Mouse (Mus musculus) CH12.LX (cell line): ENCODE measurements at regions not wholly inside any gene's neighbourhood (a gene's known extent, or its start where the extent isn't known, plus 50 kb on each side); places are given as distances from the start of the nearest gene placed in this dataset.

Source experiments
- DNase-seq: peaks from one replicate; pipeline ENCODE4 v3.0.0-alpha.2; 2013; ENCODE audit errors: extremely low read depth
- H3K27ac ChIP-seq: 2 replicates; pipeline ENCODE4 v1.5.1; 2012; ENCODE audit warnings: low read depth, mild to moderate bottlenecking, control low read depth, moderate library complexity; ENCODE audit not compliant: insufficient read depth
- H3K27me3 ChIP-seq: replicated peaks from 2 replicates; pipeline ENCODE3; 2012; ENCODE audit warnings: inconsistent platforms
- H3K36me3 ChIP-seq, 2 experiments: replicated peaks in 1 of 2; 2 replicates each; pipeline versions ENCODE3 to v1.6.1; 2012; ENCODE audit warnings: inconsistent platforms in 1 of 2, low read length in 1 of 2, mild to moderate bottlenecking in 1 of 2, mixed read lengths in 1 of 2, moderate library complexity in 1 of 2; ENCODE audit not compliant: control insufficient read depth in 1 of 2, insufficient read depth in 1 of 2
- H3K4me1 ChIP-seq, 2 experiments: 2 replicates each; pipeline ENCODE4 v1.6.1; 2012; ENCODE audit warnings: inconsistent platforms in 1 of 2, moderate library complexity in 1 of 2; ENCODE audit not compliant: insufficient read depth in 2 of 2, control insufficient read depth in 1 of 2
- H3K4me2 ChIP-seq: 2 replicates; pipeline ENCODE4 v1.6.1; 2012; ENCODE audit warnings: low read depth, mild to moderate bottlenecking, control low read depth; ENCODE audit not compliant: poor library complexity, insufficient read depth, severe bottlenecking
- H3K4me3 ChIP-seq, 3 experiments: fragments of 150-350 bp in 1 of 3; sonication (generic) in 1 of 3; replicated peaks in 1 of 3; 2 replicates each; pipeline versions ENCODE3 to v1.5.1; 2011 to 2012; ENCODE audit warnings: low read depth in 2 of 3, low read length in 2 of 3, mild to moderate bottlenecking in 2 of 3, moderate library complexity in 2 of 3, control low read depth in 1 of 3, improper control_type of control experiment in 1 of 3, inconsistent platforms in 1 of 3, mixed read lengths in 1 of 3; ENCODE audit not compliant: poor library complexity in 1 of 3
- H3K79me2 ChIP-seq: replicated peaks from 2 replicates; pipeline ENCODE4 v1.6.1; 2012; ENCODE audit warnings: mild to moderate bottlenecking, moderate library complexity; ENCODE audit not compliant: control insufficient read depth, poor library complexity, insufficient read depth, severe bottlenecking; ENCODE audit errors: extremely low read depth
- H3K9ac ChIP-seq: 2 replicates; pipeline ENCODE4 v1.6.1; 2012; ENCODE audit warnings: low read depth, mild to moderate bottlenecking, control low read depth, moderate library complexity; ENCODE audit not compliant: insufficient read depth
- H3K9me3 ChIP-seq: replicated peaks from 2 replicates; pipeline ENCODE3; 2012; ENCODE audit warnings: low read length, inconsistent platforms, mixed read lengths
- CTCF ChIP-seq, 2 experiments: IDR thresholded peaks in 1 of 2; conservative IDR thresholded peaks in 1 of 2; 2 replicates each; pipeline ENCODE4 v1.5.1; 2011 to 2012; ENCODE audit warnings: low read depth in 2 of 2, low read length in 2 of 2, improper control_type of control experiment in 1 of 2, inconsistent platforms in 1 of 2, mild to moderate bottlenecking in 1 of 2, moderate library complexity in 1 of 2
- E2F4 ChIP-seq: IDR thresholded peaks from 2 replicates; pipeline ENCODE4 v1.6.1; 2011; ENCODE audit warnings: low read depth, low read length, improper control_type of control experiment; ENCODE audit not compliant: insufficient replicate concordance
- ELF1 ChIP-seq: IDR thresholded peaks from 2 replicates; pipeline ENCODE4 v1.6.1; 2014; ENCODE audit warnings: low read depth, mild to moderate bottlenecking, inconsistent platforms, low read length, improper control_type of control experiment
- EP300 ChIP-seq: IDR thresholded peaks from 2 replicates; pipeline ENCODE4 v1.6.1; 2011; ENCODE audit warnings: low read length, improper control_type of control experiment
- ETS1 ChIP-seq: conservative IDR thresholded peaks from 2 replicates; pipeline ENCODE4 v1.6.1; 2012; ENCODE audit warnings: low read depth, mild to moderate bottlenecking, inconsistent platforms, low read length, improper control_type of control experiment, moderate library complexity
- GABPA ChIP-seq: IDR thresholded peaks from 2 replicates; pipeline ENCODE4 v1.6.1; 2012; ENCODE audit warnings: low read depth, low read length, improper control_type of control experiment, inconsistent platforms; ENCODE audit not compliant: insufficient replicate concordance
- HCFC1 ChIP-seq: IDR thresholded peaks from 2 replicates; pipeline ENCODE4 v1.6.1; 2012; ENCODE audit warnings: low read depth, mild to moderate bottlenecking, inconsistent platforms, low read length, improper control_type of control experiment
- IRF4 ChIP-seq: IDR thresholded peaks from 2 replicates; pipeline ENCODE4 v1.6.1; 2014; ENCODE audit warnings: low read depth, mild to moderate bottlenecking, inconsistent platforms, low read length, improper control_type of control experiment
- JUN ChIP-seq: IDR thresholded peaks from 2 replicates; pipeline ENCODE4 v1.6.1; 2011; ENCODE audit warnings: low read depth, mild to moderate bottlenecking, low read length, improper control_type of control experiment, moderate library complexity; ENCODE audit not compliant: insufficient read depth
- JUND ChIP-seq: conservative IDR thresholded peaks from 2 replicates; pipeline ENCODE4 v1.6.1; 2011; ENCODE audit warnings: low read depth, low read length, improper control_type of control experiment
- KAT2A ChIP-seq: IDR thresholded peaks from 2 replicates; pipeline ENCODE4 v1.6.1; 2012; ENCODE audit warnings: low read length, improper control_type of control experiment, inconsistent platforms; ENCODE audit not compliant: insufficient replicate concordance
- MAFK ChIP-seq: IDR thresholded peaks from 2 replicates; pipeline ENCODE4 v1.6.1; 2011; ENCODE audit warnings: low read length, improper control_type of control experiment; ENCODE audit not compliant: insufficient replicate concordance
- MEF2A ChIP-seq: IDR thresholded peaks from 2 replicates; pipeline ENCODE4 v1.6.1; 2014; ENCODE audit warnings: low read depth, mild to moderate bottlenecking, inconsistent platforms, low read length, improper control_type of control experiment, borderline replicate concordance
- MXI1 ChIP-seq: IDR thresholded peaks from 2 replicates; pipeline ENCODE4 v1.6.1; 2011; ENCODE audit warnings: mild to moderate bottlenecking, low read depth, low read length, improper control_type of control experiment
- MYC ChIP-seq: IDR thresholded peaks from 2 replicates; pipeline ENCODE4 v1.6.1; 2011; ENCODE audit warnings: low read depth, mild to moderate bottlenecking, improper control_type of control experiment, low read length
- PAX5 ChIP-seq: IDR thresholded peaks from 2 replicates; pipeline ENCODE4 v1.6.1; 2012; ENCODE audit warnings: low read length, inconsistent platforms, mixed read lengths
- POLR2A ChIP-seq: IDR thresholded peaks from 2 replicates; pipeline ENCODE4 v1.6.1; 2011; ENCODE audit warnings: low read depth, mild to moderate bottlenecking, improper control_type of control experiment, low read length
- POLR2AphosphoS2 ChIP-seq: IDR thresholded peaks from 2 replicates; pipeline ENCODE4 v1.6.1; 2011; ENCODE audit warnings: low read depth, low read length, improper control_type of control experiment
- RAD21 ChIP-seq: IDR thresholded peaks from 2 replicates; pipeline ENCODE4 v1.6.1; 2011; ENCODE audit warnings: low read depth, mild to moderate bottlenecking, low read length, improper control_type of control experiment, moderate library complexity
- SMC3 ChIP-seq: IDR thresholded peaks from 2 replicates; pipeline ENCODE4 v1.6.1; 2011; ENCODE audit warnings: low read depth, low read length, improper control_type of control experiment
- USF1 ChIP-seq: IDR thresholded peaks from 2 replicates; pipeline ENCODE4 v1.6.1; 2014; ENCODE audit warnings: low read depth, mild to moderate bottlenecking, inconsistent platforms, low read length, improper control_type of control experiment
- ZKSCAN1 ChIP-seq: IDR thresholded peaks from 2 replicates; pipeline ENCODE4 v1.6.1; 2012; ENCODE audit warnings: low read depth, inconsistent platforms, low read length, improper control_type of control experiment, borderline replicate concordance
- ZNF384 ChIP-seq: IDR thresholded peaks from 2 replicates; pipeline ENCODE4 v1.6.1; 2012; ENCODE audit warnings: low read depth, low read length, improper control_type of control experiment, inconsistent platforms
- dilution Hi-C: fragments of 300-500 bp; cut with MboI; formaldehyde crosslinking; loops from 2 replicates; pipeline ENCODE4 v1.14.3; 2020; ENCODE audit warnings: low sequenced_read_pairs; ENCODE audit not compliant: extremely low pct_unique_long_range_greater_than_20kb, extremely low pct_ligation_motif_present
- in situ Hi-C: fragments of 300-500 bp; cut with MboI; formaldehyde crosslinking; loops from 3 replicates; pipeline ENCODE4 v1.14.3; 2019; ENCODE audit warnings: low sequenced_read_pairs, low pct_ligation_motif_present, low pct_unique_long_range_greater_than_20kb, mixed read lengths

DNA sequence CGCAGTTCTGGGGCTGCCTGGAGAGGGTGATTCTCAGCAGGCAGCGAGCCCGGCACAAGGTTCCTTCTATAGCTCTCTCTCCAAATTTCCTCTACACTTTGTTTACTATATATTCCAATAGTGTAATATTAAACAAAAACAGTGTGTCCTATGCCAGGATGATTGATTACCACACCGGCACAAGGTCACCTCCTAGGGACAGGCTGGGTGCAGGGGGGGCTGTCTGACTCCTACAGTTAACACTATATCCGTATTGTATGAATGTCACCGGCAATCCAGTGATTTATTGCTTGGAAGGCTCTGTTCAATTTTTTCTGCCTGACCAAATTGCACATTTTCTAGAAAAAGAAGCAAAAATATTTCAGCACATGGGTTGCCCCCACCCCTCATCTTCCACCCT, 305.9 kb upstream of the Mgmt start:
- H3K27ac ChIP-seq = no peak overlapping the region
- no peak overlapping the region for H3K9ac ChIP-seq
- TF ChIP-seq IRF4 (no peak), POLR2A (no peak), RAD21 (no peak), ELF1 (no peak), MYC (no peak), GABPA (no peak), PAX5 (no peak), ETS1 (no peak), JUN (no peak), ZNF384 (no peak), HCFC1 (no peak), EP300 (no peak), POLR2AphosphoS2 (no peak), E2F4 (no peak)
- TF ChIP-seq, all 38 proteins: peak for 0
- peaks cover 90% of the 10 kb centered on the region for H3K27me3 ChIP-seq
- H3K79me2 ChIP-seq = no peaks in the 10 kb centered on the region
- no peaks in the 10 kb centered on the region for H3K4me1 ChIP-seq
- H3K4me2 ChIP-seq = no peak overlapping the region
- peaks cover 4% of the 10 kb centered on the region for H3K9me3 ChIP-seq
- dilution Hi-C loops (no loop called here), in situ Hi-C loops (no loop called here)
- no peak overlapping the region for H3K4me3 ChIP-seq
- DNase-seq = no peak
- H3K36me3 ChIP-seq = no peaks in the 10 kb centered on the region

DNA sequence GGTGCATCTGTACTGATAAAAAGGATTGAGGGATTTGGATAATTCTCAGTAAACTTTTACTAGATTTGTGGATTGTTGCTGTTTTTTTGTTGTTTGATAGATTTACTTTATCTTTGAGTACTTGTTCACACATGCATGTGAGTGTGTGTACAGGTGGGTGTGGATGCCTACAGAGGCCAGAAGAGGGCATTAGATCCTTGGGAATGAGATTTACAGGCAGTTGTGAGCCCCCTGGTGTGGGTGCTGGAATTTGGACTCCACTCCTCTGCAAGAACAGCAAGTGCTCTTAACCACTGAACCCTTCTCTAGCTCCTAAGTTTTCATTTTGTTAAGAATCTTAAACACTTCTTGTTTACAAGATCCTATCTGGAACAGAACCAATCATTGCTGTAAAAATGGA, 303.5 kb upstream of the Mgmt start:
- in situ Hi-C loops = no loop called here
- peaks cover 84% of the 10 kb centered on the region for H3K27me3 ChIP-seq

More for the DNA sequence above, 303.5 kb upstream of the Mgmt start:
- Histone ChIP-seq H3K27ac (no peak overlapping the region), H3K4me1 (no peaks in the 10 kb centered on the region), H3K9ac (no peak overlapping the region), H3K9me3 (peaks cover 4% of the 10 kb centered on the region), H3K4me2 (no peak overlapping the region), H3K79me2 (no peaks in the 10 kb centered on the region), H3K36me3 (no peaks in the 10 kb centered on the region), H3K4me3 (no peak overlapping the region)
- TF ChIP-seq MEF2A = no peak
- no peak for TF ChIP-seq MAFK
- TF ChIP-seq MXI1 = no peak
- TF ChIP-seq SMC3 = peak; percentile 13; the same call in 1 of the 2 replicates
- no peak for TF ChIP-seq POLR2A
- no peak for TF ChIP-seq ZKSCAN1
- peak; percentile 36 for TF ChIP-seq RAD21
- TF ChIP-seq USF1 = no peak
- TF ChIP-seq KAT2A = no peak
- TF ChIP-seq E2F4 = no peak
- TF ChIP-seq JUND = no peak
- TF ChIP-seq CTCF (conservative IDR thresholded peaks at IDR 0.05 in 1 of 2, IDR thresholded peaks at IDR 0.05 in 1 of 2; ENCODE audit: low read depth in 2 of 2, low read length in 2 of 2) = peak in 1 of 2 experiments; percentile 49; a peak in 2 of 4 replicates
- dilution Hi-C loops = no loop called here
- DNase-seq = no peak
